Mouse (Mus musculus) v-Abl transformed pro-B cells (cell line): Measurements from ENCODE around the gene Spaca4.

ENCODE experiments used
- in situ Hi-C, 2 experiments: fragments of 400-800 bp; cut with MboI; formaldehyde crosslinking; loops; one replicate each; pipeline ENCODE4 v1.15.1; 2025; ENCODE audit not compliant: unreplicated experiment in 2 of 2

The Spaca4 gene

DNA sequence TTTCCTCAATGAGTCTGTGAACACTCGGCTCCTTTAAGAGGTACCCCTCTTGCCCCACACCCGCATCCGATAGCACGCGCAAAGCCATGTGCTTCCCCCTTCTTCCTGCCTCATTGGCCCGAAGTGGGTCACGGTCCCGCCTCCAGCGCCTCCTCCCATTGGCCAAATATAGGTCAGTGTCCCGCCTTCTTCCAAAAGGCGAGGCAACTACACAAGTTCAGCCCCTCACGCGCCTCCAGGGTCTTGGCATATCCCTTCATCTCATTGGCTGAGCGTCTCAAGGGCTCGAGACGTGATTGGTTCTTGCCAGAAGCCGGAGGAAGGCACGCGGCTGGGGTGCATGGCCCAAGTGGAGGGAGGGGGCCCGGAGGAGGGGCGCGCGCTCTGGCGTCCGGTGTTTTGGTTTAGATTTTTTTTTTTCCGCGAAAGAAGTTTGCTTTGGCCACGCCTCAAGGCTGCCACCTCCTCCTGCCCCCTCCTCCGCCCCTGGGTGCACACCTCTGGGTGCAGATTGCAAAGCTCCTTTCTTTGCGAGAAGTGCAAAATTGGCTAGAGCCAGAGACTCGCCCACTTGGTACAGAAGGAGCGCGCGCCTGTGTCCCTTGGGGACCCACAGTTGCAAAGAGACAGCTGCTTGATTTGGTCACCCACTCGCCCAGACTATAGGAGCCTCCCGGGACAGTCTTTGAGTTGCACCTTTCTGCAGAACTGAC lies 20.7 kb downstream of the Spaca4 start, which contains the start of gene Dbp:
Gene Dbp (plus strand): TSS at position 359 of the 713 bp plus-strand sequence.
- in situ Hi-C loops = loop anchor here (25.0 kb wide), 2 partner anchors 693 to 1168 kb away; partner anchors contain the start of genes Pold1 (in 2 of the 2), Spib (in 2 of the 2), Rras (in 1 of the 2) and Scaf1 (in 1 of the 2)

DNA sequence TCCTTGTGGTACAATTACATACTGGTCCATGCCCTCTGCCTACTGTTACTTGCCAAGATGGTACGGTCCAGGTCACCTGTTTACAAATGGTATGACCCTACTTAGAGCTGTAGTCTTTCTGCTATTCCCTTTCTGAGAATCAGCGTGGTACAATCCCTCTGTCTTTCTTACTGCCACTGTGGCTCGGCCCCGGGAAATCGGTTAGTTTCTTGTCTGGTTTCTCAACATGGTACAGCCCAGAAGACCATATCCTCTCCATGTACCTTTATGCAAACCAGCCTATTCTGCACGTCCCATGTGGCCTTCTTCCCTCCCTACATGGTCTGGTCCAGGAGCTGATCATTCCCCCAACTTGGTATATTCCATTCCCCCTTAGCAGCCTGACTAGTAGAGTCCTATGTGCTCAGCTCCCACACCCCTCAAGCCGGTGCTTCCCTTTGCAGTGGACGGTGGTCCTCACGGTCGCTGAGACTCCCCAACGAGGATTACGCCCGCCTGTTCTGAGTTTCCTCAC lies 21.5 kb downstream of the Spaca4 start:
- in situ Hi-C loops = loop anchor here (25.0 kb wide), 2 partner anchors 692 to 1167 kb away; partner anchors contain the start of genes Pold1 (in 2 of the 2), Spib (in 2 of the 2), Rras (in 1 of the 2) and Scaf1 (in 1 of the 2)

DNA sequence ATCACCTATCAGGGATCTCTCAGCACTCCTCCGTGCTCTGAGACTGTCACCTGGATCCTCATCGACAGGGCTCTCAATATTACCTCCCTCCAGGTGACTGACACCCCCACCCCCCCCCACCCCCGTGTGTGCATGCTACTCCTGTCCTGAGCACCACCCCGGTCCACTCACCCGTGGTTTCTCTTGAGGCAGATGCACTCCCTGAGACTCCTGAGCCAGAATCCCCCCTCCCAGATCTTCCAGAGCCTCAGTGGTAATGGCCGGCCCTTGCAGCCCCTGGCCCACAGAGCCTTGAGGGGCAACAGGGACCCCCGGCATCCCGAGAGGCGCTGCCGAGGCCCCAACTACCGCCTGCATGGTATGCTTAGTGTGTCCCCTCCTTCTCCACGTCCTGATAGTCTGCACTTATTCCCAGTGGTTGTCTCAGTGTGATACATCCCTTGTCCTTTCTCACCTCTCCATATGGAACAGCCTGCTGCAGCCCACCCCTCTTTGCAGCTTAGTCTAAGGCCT lies 22.0 kb downstream of the Spaca4 start:
- in situ Hi-C loops = loop anchor here (25.0 kb wide), 2 partner anchors 691 to 1166 kb away; partner anchors contain the start of genes Pold1 (in 2 of the 2), Spib (in 2 of the 2), Rras (in 1 of the 2) and Scaf1 (in 1 of the 2)

GRCm38 (mm10) chr7:45702809-45703520 lies 22.6 kb downstream of the Spaca4 start:
- in situ Hi-C loops = loop anchor here (25.0 kb wide), 2 partner anchors 691 to 1166 kb away; partner anchors contain the start of genes Pold1 (in 2 of the 2), Spib (in 2 of the 2), Rras (in 1 of the 2) and Scaf1 (in 1 of the 2)

DNA sequence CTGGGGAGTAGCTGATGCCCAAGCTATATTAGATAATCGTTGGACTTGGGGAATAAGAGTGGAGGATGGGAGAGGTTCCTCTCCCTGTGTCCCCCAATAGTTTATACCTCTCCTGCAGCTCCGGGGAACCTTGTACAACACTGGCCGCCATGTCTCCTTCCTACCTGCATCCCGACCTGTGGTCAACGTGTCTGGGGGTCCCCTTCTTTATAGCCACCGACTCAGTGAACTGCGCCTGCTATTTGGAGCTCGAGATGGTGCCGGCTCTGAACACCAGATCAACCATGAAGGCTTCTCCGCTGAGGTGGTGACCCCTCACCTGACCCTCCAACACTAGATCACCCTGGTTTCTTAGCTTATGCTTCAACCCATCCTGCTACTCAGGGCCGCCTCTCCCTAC lies 23.3 kb downstream of the Spaca4 start:
- in situ Hi-C loops = loop anchor here (25.0 kb wide), 2 partner anchors 690 to 1165 kb away; partner anchors contain the start of genes Pold1 (in 2 of the 2), Spib (in 2 of the 2), Rras (in 1 of the 2) and Scaf1 (in 1 of the 2)

DNA sequence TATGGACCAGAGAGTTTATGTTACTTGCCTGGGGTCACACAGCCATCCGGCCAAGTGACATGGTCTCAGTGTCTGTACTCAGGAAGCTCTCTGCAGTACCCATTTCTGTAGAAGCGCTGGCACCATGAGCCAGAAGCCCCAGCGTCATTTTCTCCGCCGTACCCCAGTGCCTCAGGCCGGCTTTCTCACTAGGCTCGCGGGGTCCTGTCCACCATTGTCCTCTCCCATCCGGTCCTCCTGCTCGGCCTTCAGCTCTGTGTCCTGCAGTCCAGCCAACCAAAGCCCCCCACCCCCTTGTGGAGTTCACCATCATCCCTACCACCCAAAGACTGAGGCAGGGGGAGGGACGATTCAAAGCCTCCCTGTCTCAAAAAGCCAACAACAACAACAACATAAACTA lies 24.0 kb downstream of the Spaca4 start:
- in situ Hi-C loops = loop anchor here (25.0 kb wide), 2 partner anchors 689 to 1164 kb away; partner anchors contain the start of genes Pold1 (in 2 of the 2), Spib (in 2 of the 2), Rras (in 1 of the 2) and Scaf1 (in 1 of the 2)

- in situ Hi-C loops = loop anchor here (25.0 kb wide), 2 partner anchors 689 to 1164 kb away; partner anchors contain the start of genes Pold1 (in 2 of the 2), Spib (in 2 of the 2), Rras (in 1 of the 2) and Scaf1 (in 1 of the 2)
These were observed 24.5 kb downstream of the Spaca4 start for GRCm38 (mm10) chr7:45701072-45701471.

GRCm38 (mm10) chr7:45700301-45701015 lies 25.2 kb downstream of the Spaca4 start:
- in situ Hi-C loops = loop anchor here (25.0 kb wide), 2 partner anchors 688 to 1163 kb away; partner anchors contain the start of genes Pold1 (in 2 of the 2), Spib (in 2 of the 2), Rras (in 1 of the 2) and Scaf1 (in 1 of the 2)

DNA sequence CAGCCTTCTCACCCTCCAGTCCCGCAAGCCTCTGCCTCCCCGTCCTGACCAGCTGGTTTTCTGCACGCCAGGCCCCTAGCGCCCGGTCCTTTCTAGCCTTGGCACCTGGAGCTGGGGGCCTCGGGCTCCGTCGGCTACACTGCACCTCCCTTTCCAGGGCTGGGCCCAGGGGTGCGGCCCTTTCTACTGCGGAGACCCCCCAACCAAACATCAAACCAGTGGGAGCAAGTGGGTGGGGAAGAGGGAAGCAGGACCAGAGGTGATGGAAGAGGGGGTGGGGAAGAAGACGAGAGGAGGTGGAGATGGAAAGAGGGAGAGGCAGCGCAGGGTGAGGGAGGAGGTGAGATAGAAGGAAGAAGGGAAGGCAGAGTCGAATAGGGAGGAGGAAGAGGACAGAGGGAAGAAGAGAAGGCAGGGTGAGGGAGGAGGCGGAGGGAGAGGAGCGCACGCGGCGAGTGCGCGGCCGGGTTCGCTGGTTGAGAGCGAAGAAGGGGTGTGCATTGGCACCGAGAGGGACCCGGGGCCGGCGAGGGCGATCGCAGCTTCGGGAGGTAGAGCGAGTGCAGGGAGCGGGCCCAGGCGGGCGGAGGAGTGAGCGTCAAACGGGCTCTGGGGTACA lies 26.0 kb downstream of the Spaca4 start, which contains the start of gene Car11:
Gene Car11 (plus strand): TSS at position 321 of the 619 bp plus-strand sequence.
- in situ Hi-C loops = loop anchor here (10.0 to 25.0 kb wide), 4 partner anchors 237 to 1162 kb away; partner anchors contain the start of genes Ftl1 (in 2 of the 2), Pold1 (in 2 of the 2), Spib (in 2 of the 2) and Bax (in 1 of the 2)

- in situ Hi-C loops = loop anchor here (10.0 to 25.0 kb wide), 2 partner anchors 236 to 243 kb away; partner anchors contain the start of genes Ftl1 (in 2 of the 2) and Bax (in 1 of the 2)
These were observed 27.7 kb downstream of the Spaca4 start for GRCm38 (mm10) chr7:45697894-45698293.

DNA sequence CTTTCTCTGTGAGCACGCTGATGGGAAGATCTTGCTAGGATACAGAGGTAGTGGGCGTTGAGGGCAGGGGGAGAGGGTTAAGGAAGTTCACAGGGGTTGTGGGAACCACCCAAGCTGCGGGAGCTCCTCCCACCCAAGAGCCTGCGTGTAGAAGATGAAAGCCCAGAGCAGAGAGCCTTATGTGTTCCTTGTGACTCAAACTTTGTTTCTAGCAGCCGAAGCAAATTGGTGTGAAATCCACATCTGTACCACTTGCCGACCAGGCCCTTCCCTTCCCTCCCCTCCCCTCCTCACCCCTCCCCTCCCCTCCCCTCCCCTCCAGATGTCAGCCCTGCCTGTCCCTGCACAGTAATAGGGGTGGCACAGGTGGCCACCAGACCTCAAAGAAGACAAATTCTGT lies 30.5 kb downstream of the Spaca4 start:
- in situ Hi-C loops = loop anchor here (10.0 to 25.0 kb wide), 2 partner anchors 233 to 240 kb away; partner anchors contain the start of genes Ftl1 (in 2 of the 2) and Bax (in 1 of the 2)

DNA sequence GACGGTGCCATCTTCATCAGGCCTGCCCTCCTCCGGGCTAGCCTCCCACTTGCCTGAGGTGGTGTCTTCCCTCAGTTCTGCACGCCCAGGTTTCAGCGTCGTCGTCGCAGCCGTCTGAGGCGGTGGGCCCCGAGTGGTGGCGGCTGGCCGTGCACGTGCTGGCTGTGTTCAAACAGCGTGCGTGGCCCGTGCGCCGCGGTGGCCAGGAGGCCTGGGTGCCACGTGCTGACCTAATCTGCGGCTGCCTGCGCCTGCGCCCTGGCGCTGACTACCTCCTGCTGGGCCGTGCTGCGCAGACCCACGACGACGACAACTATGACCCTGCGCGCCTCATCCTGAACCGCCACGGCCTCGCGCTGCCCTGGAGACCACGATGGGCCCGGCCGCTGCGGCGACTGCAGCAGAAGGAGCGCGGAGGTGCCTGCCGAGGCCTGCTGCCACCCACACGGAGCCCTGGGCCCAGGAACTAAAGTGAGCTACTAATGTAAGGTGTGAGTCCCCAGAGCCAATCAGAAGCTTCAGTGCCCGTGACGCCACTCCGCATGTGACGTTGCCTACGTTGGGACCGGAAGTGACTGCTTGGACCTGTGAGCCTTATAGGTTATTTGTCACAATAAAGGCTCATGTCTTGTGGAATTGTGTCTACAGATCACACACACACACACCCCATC lies 31.6 kb downstream of the Spaca4 start, which contains the start of gene Sec1:
Gene Sec1 (minus strand): TSS at position 482 of the 671 bp plus-strand sequence.
- in situ Hi-C loops = loop anchor here (10.0 to 25.0 kb wide), 2 partner anchors 232 to 239 kb away; partner anchors contain the start of genes Ftl1 (in 2 of the 2) and Bax (in 1 of the 2)

GRCm38 (mm10) chr7:45692364-45692763 lies 33.2 kb downstream of the Spaca4 start:
- in situ Hi-C loops = loop anchor here (10.0 to 25.0 kb wide), 2 partner anchors 230 to 238 kb away; partner anchors contain the start of genes Ftl1 (in 2 of the 2) and Bax (in 1 of the 2)

DNA sequence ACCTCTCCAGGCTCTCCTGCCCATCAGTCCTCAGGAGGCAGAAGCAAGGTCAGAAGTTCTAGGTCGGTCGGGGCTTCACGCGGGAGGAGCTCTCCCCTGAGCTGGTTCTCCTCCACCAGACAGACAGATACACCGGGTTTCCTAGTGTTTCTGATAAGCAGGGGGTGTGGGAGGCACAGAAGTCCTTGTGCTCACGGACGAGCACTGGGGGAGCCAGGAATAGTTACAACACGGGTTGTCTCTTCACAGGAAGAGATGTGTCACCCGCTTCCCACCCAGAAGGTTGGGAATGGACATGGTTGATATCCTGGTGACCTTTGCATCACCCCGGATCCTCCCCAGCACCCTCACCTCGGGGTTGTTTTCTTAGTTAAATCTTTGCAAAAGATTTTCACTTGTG lies 35.8 kb downstream of the Spaca4 start:
- in situ Hi-C loops = loop anchor here (10.0 to 25.0 kb wide), 3 partner anchors 95 to 235 kb away; partner anchors contain the start of genes Ftl1 (in 2 of the 2) and Bax (in 1 of the 2)

DNA sequence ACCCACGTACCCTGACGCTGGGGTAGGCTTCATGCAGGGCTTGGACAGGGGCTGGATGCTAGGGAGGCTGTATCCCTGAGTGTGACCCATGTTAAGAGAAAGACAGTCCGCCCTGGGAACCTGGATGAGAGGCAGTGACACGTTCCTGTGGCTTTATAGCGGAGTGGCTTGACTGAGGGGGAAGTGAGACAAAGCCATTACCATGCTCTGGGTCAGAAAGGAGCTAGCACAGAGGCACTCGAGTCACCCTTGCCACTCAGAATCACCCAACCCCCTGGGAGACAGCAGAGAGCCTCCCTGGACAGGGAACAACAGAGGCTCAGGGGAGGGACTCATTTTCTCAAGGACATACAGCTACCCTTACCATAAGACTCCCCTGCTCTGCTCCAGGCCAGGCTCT lies 36.5 kb downstream of the Spaca4 start:
- in situ Hi-C loops = loop anchor here (10.0 to 25.0 kb wide), 2 partner anchors 94 to 227 kb away; partner anchors contain the start of genes Bax (in 1 of the 2) and Ftl1 (in 1 of the 2)

DNA sequence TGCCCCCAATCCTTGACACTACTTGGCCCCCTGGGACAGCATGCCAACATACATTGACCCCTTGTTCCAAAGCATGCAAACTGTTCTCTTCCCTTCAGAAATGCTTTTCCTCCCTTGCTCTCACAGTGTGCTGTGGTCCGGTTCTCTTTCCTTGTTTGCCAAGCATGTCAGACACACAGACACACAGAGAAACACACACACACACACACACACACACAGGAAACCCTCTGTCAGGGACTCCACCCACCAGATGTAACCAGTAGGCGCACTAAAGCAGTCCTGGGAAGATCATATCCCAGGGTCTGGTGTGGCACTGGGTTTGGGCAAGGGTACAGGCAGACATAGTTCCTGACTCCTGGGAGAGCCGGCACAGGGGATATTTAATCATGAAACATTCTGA lies 38.8 kb downstream of the Spaca4 start:
- in situ Hi-C loops = loop anchor here (10.0 to 25.0 kb wide), 2 partner anchors 92 to 225 kb away; partner anchors contain the start of genes Bax (in 1 of the 2) and Ftl1 (in 1 of the 2)

- in situ Hi-C loops = loop anchor here (10.0 to 25.0 kb wide), 2 partner anchors 91 to 224 kb away; partner anchors contain the start of genes Bax (in 1 of the 2) and Ftl1 (in 1 of the 2)
These were observed 39.8 kb downstream of the Spaca4 start for GRCm38 (mm10) chr7:45685811-45686210.
